In the genomic region with DNA sequence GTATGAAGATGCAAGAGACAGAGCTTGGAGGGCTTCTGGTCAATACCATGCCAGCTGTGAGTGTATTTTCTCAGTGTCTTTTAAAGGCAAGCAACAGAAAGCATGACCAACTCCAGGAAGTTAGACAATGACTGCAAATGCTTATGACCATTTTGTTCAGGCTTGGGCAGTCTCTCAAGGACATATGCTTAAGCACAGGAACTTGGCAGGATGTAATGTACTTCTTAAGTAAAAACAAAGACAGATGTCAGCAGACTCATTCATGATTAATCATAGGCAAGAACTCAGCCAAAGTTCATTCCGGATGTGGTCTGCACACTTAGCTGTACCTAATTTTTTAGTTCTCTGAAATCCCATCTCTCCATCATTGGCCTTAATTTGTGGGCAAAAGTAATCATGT, we compare ENCODE assay signal across 34 mouse cellular contexts. TPM values are rescaled to one million over a fixed set of nuclear protein-coding genes. Genes with fewer than 3 reads are reported as not detected.
DNase-seq lines count a peak whose midpoint lies in the region; ATAC-seq lines count a peak whose summit lies in the region.
"Had no signal": no experiment of that assay in that cellular context is flagged by ENCODE, and none has a peak within 500 bp of the region (broad histone marks: within the 10 kb centered on the region; RNA-seq: fewer than 3 reads in every experiment).

No protein-coding gene starts in this region.

- no peak overlapping the region for H3K4me2 ChIP-seq in lung, embryonic 15.5 days
- H3K4me2 ChIP-seq: embryonic facial prominence, embryonic 15.5 days; forebrain, embryonic 13.5 days; heart, embryonic 12.5 days; hindbrain, embryonic 14.5 days; liver, embryonic 12.5 days; midbrain, embryonic 15.5 days; neural tube, embryonic 15.5 days had no signal

- no peak overlapping the region for H3K9ac ChIP-seq in lung, embryonic 15.5 days
- H3K9ac ChIP-seq: embryonic facial prominence, embryonic 15.5 days; forebrain, embryonic 13.5 days; heart, embryonic 12.5 days; hindbrain, embryonic 14.5 days; liver, embryonic 12.5 days; liver, postnatal 0 days; midbrain, embryonic 15.5 days; neural tube, embryonic 15.5 days had no signal

- no peak overlapping the region for H3K4me3 ChIP-seq in lung, embryonic 15.5 days
- H3K4me3 ChIP-seq: embryonic facial prominence, embryonic 15.5 days; forebrain, embryonic 13.5 days; heart, embryonic 12.5 days; liver, embryonic 12.5 days; midbrain, embryonic 15.5 days; neural tube, embryonic 15.5 days had no signal

- H3K27ac ChIP-seq in lung, embryonic 15.5 days: 0 out of 2 replicates have a peak overlapping the region, but pooled peaks have one; percentile 4
- H3K27ac ChIP-seq: embryonic facial prominence, embryonic 15.5 days; forebrain, embryonic 13.5 days; hindbrain, embryonic 14.5 days; liver, embryonic 12.5 days; midbrain, embryonic 15.5 days; neural tube, embryonic 15.5 days had no signal

- 68% methylated on average over 1 of the region's 1 CpGs for WGBS in lung, embryonic 15.5 days

- H3K36me3 ChIP-seq in lung, embryonic 15.5 days: peaks cover 9% of the 10 kb centered on the region; the same call in 1 of the 2 replicates

- ATAC-seq in lung, embryonic 15.5 days (ENCODE audit: borderline replicate concordance, extremely low read depth, low FRiP score, low TSS enrichment): no peak
- ATAC-seq: activated CD4-positive, CD25-positive, alpha-beta regulatory T cell, adult 4 months; forebrain, embryonic 13.5 days; intestine, postnatal 0 days; liver, embryonic 12.5 days; liver, postnatal 0 days; midbrain, embryonic 15.5 days had no signal

- no peaks in the 10 kb centered on the region for H3K4me1 ChIP-seq in lung, embryonic 15.5 days

- no peaks in the 10 kb centered on the region for H3K9me3 ChIP-seq in lung, embryonic 15.5 days
- H3K9me3 ChIP-seq: liver, embryonic 12.5 days had no signal

- no peaks in the 10 kb centered on the region for H3K27me3 ChIP-seq in lung, embryonic 15.5 days
- H3K27me3 ChIP-seq: embryonic facial prominence, embryonic 15.5 days; forebrain, embryonic 13.5 days; heart, embryonic 12.5 days; liver, embryonic 12.5 days; midbrain, embryonic 15.5 days; neural tube, embryonic 15.5 days had no signal

- peak; percentile 3 for DNase-seq in heart, adult 11 months
- DNase-seq in heart, adult 9 months (ENCODE audit: low spot score in 2 of 2): no peak
- DNase-seq in lung, adult 18-20 months: no peak
- peak; percentile 48 for DNase-seq in NIH3T3 (ENCODE audit: low read depth)
- no peak for DNase-seq in thymus, postnatal 14 days
- DNase-seq in cerebellum, adult 11-12 months: no peak
- DNase-seq: adrenal gland, adult 8-10 months; B cell, adult 2 months; cerebellum, adult 11 months; cerebellum, adult 9-11 months; gastrocnemius, postnatal 10 days; heart, postnatal 10 days; kidney, adult 9 months; kidney, postnatal 10 days; left cerebral cortex, postnatal 4 days; liver, postnatal 0 days; retina, postnatal 1 day; right cerebral cortex, postnatal 14 days had no signal

RNA-seq across cellular contexts. Expression of a gene that starts 5.1 kb away (rescaled TPM):
- 7.6 and 8.7 TPM in 2 replicates for polyA plus RNA-seq in lung, embryonic 15.5 days (2015; fragmentation: Nextera tagmentation; extraction: Ambion mirVana)

RNA-seq across cellular contexts. Expression of a gene that starts 12.3 kb away (rescaled TPM):
- 1.9 and 2.2 TPM in 2 replicates for polyA plus RNA-seq in lung, embryonic 15.5 days (2015; fragmentation: Nextera tagmentation; extraction: Ambion mirVana)
- polyA plus RNA-seq: small intestine, adult 2 months had no signal

RNA-seq across cellular contexts. Expression of a gene that starts 39.1 kb away (rescaled TPM):
- polyA plus RNA-seq in lung, embryonic 15.5 days (2015; fragmentation: Nextera tagmentation; extraction: Ambion mirVana): 2.5 and 2.9 TPM in 2 replicates

RNA-seq across cellular contexts. Expression of a gene that starts 44.5 kb away (rescaled TPM):
- not detected in 2 replicates for polyA plus RNA-seq in lung, embryonic 15.5 days (2015; fragmentation: Nextera tagmentation; extraction: Ambion mirVana)
- polyA plus RNA-seq: activated CD4-positive, CD25-positive, alpha-beta regulatory T cell, adult 4 months; embryonic facial prominence, embryonic 15.5 days; forebrain, embryonic 13.5 days; gonadal fat pad, adult 2 months; heart, embryonic 12.5 days; hindbrain, embryonic 14.5 days; intestine, postnatal 0 days; large intestine, adult 2 months; limb, embryonic 14.5 days; liver, embryonic 12.5 days; liver, postnatal 0 days; neural tube, embryonic 15.5 days; small intestine, adult 2 months; stomach, embryonic 14.5 days; urinary bladder, adult 2 months had no signal

Comparison
In these comparisons a context has a peak if more than half of its experiments do, and no peak if none do; other contexts are left out.
1. DNase-seq: peak in heart, adult 11 months (single experiment) and NIH3T3 (single experiment); none in heart, adult 9 months (0 of 2), lung, adult 18-20 months (0 of 2), thymus, postnatal 14 days (single experiment) and cerebellum, adult 11-12 months (single experiment).